Mouse (Mus musculus) splenic B cell, adult 2 months (primary cell): ENCODE results near the gene Acap1.

Experiments
- DNase-seq: peaks from one replicate; pipeline ENCODE4 v3.0.0-alpha.2; 2011; ENCODE audit warnings: low read depth, low spot score
- H3K27me3 ChIP-seq: 2 replicates; pipeline ENCODE4 v1.6.1; 2012; ENCODE audit warnings: mild to moderate bottlenecking, low read length, moderate library complexity, mixed read lengths; ENCODE audit not compliant: control insufficient read depth, poor library complexity, insufficient read depth, severe bottlenecking
- H3K36me3 ChIP-seq: 2 replicates; pipeline ENCODE4 v1.6.1; 2012; ENCODE audit warnings: mild to moderate bottlenecking, low read length, moderate library complexity, mixed read lengths; ENCODE audit not compliant: control insufficient read depth, poor library complexity, insufficient read depth, severe bottlenecking

The Acap1 gene

DNA sequence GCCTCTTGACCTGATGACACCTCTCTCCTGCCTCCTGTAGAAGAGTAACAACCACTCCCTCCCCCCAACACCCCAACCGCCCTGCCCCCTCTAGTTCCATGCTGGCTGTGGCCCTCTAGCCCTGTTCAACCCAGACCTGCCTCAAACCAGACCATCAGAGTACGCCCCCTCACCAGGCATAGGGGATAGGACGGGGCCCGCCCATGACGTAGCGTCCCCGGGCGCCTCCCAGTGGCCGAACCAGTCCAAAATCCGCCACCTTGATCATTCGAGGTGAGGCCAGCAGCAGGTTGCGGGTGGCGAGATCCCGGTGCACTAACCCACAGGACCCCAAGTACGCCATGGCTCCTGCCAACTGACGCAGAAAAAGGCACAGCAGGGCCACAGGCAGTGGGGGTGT lies 40.0 kb downstream of the Acap1 start:
- peak; percentile 71 for DNase-seq
- Histone ChIP-seq H3K36me3 (no peaks in the 10 kb centered on the region), H3K27me3 (no peaks in the 10 kb centered on the region)

DNA sequence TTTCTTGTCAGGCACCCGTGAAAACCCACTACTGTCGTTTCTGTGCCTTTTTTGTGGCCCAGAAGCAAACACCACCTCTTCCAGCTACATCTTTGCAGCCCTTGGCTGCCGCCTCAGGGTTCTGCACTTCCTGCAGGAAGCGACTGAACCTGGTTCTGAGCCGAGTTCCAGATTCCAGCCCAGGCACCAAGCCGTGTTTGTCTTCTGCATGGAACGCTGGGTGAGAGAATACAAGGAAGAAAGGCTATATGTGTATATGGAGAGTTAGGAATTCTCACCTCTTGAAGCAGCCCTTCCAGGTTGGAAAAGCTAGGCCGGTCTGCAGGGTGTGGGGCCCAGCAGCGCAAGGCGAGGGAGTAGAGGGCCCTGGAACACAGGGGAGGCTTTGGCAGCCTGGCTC lies 40.7 kb downstream of the Acap1 start:
- no peak for DNase-seq
- Histone ChIP-seq H3K36me3 (no peaks in the 10 kb centered on the region), H3K27me3 (no peaks in the 10 kb centered on the region)

DNA sequence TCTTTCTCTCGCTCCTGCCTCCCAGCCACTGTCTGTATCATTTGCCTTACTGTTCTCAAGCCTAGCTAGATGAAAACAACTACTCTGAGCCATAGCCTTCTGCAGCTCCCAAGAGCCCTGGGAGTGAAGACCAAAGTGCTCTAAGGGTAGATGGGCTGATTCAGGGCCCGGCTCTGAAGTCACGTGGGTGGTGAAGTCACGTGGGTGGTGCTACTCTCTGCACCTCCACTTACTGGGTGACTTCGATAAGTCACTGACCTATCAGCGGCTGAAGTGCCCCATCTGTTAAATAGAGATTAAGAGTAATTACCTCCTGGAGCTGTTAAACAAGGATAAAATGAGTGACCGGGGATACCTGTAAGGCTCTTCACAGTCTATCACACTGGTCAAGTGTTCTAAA lies 41.3 kb downstream of the Acap1 start:
- DNase-seq: no peak
- no peaks in the 10 kb centered on the region for H3K27me3 ChIP-seq
- H3K36me3 ChIP-seq: no peaks in the 10 kb centered on the region

DNA sequence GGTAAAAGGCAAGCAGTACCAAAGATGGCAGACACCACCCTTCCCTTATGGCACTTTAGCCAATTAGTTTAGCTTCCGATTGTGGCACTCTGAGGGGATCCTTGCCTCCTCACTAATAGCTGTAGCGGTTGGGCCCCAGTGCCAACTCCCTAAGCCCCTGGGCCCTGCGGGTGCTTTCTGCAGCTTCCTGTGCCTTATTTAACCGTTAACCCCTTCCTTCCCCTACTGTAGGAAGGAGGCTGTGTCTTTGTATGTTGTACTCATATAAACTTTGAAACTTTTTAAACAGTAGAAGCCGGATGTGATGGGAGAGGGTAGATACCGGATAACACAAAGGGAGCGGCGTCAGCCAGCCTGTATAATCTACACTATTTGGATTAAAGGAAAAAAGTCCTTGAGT lies 44.6 kb downstream of the Acap1 start:
- DNase-seq: no peak
- Histone ChIP-seq H3K27me3 (no peaks in the 10 kb centered on the region), H3K36me3 (no peaks in the 10 kb centered on the region)

DNA sequence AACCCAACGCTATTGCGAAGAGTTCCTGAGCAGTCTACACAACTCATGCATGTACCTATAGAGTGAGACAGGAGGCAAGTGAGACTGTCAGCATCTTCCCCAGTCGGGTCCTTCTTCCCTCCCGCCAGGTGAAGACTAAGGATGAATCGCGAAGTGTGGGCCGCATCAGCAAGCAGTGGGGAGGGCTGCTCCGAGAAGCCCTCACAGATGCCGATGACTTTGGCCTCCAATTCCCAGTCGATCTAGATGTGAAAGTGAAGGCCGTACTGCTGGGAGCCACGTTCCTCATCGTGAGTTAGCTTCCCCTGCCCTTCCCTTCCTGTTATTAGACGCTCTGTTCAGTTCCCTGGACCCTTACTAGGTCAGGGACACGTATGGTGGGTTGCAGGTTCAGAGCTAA lies 45.5 kb downstream of the Acap1 start:
- Histone ChIP-seq H3K36me3 (no peaks in the 10 kb centered on the region), H3K27me3 (no peaks in the 10 kb centered on the region)
- DNase-seq: no peak

DNA sequence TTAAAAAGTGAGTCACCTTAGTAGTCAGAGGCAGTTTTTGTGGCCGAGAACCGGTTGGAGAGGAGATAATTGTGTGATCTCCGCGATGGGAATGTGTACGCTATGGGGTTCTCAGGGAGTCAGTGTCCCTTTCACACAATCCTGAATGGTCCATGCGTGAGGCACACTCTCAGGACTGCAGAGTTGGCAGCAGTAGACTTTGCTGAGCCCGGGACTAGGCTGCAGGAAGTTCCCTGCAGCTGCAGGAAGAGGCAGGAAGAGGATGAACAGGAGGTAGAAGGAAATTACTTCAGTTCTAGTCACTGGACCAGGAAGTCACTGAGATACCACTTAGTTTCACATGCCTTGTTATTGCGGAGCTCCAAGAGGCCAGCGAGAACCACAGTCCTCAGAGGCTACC lies 46.2 kb downstream of the Acap1 start:
- DNase-seq: no peak
- H3K36me3 ChIP-seq: no peaks in the 10 kb centered on the region
- H3K27me3 ChIP-seq: no peaks in the 10 kb centered on the region

DNA sequence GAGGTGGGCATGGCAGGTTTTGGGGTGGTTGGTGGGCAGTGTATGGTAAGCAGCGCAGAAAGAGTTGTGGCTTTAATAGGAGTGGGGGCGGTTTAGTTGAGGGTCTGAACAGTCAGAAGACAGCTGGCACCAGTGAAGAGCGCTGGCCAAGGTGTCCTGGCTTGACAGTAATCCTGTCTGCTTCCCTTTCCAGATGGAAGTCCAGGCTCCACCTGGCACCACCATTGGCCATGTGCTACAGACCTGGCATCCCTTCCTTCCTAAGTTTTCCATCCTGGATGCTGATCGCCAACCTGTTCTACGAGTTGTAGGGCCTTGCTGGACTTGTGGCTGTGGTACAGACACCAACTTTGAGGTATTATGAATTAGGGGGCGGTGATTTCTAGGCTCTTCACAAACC lies 47.3 kb downstream of the Acap1 start:
- H3K36me3 ChIP-seq: no peaks in the 10 kb centered on the region
- H3K27me3 ChIP-seq: no peaks in the 10 kb centered on the region
- DNase-seq: no peak

DNA sequence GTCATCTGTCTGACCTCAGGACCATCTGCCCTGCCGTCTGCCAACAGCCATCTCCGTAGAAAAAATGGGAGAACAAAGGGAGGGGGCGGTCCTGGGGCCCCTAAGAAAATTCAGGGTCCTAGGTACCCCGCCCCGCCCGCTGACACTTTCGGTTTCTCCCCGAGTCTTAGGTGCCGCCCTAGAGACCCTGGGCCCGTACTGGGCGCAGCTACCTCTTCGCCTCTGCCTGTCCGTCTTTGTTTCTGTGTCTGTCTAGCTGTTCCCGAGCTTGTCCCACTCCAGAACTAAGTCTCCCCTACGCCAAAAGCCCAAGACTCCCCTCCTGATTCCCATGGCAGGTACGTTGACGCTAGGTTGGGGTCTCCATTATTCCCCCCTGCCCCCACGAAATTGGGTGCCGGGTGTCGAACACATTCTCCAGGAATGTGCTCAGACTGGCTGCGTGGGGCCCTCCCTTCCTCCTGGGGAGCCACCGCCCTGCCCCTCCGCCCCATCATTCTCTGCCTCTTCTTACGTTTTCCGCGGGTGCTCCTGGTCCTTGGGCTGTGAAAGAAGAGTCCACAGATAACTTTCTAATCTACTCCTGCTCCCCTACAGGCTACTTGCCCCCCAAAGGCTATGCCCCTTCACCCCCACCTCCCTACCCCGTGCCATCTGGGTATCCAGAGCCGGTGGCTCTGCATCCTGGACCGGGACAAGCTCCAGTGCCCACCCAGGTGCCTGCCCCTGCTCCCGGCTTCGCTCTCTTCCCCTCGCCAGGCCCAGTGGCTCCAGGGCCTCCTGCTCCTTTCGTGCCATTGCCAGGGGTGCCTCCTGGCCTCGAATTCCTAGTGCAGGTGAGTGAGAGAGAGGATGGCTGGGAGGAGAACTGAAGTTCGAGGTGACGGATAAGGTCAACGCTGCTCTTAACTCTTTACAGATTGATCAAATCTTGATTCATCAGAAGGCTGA lies 48.3 kb downstream of the Acap1 start:
- no peak for DNase-seq
- no peaks in the 10 kb centered on the region for H3K27me3 ChIP-seq
- H3K36me3 ChIP-seq: no peaks in the 10 kb centered on the region

DNA sequence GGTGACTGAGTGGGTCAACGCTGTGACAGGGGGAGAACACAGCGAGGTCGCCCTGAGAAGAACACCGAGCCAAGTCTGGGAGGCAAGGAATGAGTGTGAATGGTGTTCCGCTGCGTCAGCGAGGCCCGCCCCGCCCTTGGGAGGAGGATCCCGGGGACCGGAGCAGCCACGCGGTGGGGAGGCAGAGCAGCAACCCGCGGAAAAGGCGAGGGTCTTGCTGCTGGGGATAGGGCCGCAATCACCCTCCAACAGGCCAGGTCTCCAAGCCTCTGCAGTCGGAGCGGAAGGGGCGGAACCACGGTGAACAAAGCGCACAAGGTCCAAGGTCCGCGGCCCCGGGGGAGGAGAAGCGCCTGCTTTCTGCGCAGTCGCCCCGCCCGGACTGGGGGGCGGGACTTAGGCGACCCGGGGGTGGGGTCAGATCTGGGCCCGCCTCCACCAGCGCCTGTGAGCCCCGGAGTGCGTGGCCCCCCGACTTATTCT lies 49.1 kb downstream of the Acap1 start, which contains the start of gene Plscr3:
Plscr3 (plus strand) TSS at position 179 of the 483 bp plus-strand sequence.
- Histone ChIP-seq H3K36me3 (no peaks in the 10 kb centered on the region), H3K27me3 (no peaks in the 10 kb centered on the region)
- peak; percentile 89 for DNase-seq

DNA sequence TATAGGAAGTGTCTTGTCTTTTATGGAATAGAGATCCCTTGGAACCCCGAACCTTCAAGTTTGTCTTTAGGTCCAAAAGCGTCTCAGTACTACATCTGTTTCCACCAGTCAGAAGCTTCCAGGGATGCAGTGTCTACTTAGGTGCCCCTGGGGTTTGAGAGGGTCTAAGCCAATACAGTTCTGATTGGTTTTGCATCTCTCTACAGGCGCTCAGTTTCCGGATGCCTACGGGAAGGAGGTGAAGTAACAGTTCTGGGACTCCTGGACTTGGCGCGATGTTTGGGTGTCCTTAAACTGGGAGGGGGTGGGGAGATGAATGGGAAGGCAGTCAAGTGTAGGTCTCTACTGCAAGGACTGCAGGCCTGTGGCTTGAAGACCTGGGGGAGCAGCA lies 56.6 kb downstream of the Acap1 start:
- no peak for DNase-seq
- no peaks in the 10 kb centered on the region for H3K27me3 ChIP-seq
- H3K36me3 ChIP-seq: no peaks in the 10 kb centered on the region

DNA sequence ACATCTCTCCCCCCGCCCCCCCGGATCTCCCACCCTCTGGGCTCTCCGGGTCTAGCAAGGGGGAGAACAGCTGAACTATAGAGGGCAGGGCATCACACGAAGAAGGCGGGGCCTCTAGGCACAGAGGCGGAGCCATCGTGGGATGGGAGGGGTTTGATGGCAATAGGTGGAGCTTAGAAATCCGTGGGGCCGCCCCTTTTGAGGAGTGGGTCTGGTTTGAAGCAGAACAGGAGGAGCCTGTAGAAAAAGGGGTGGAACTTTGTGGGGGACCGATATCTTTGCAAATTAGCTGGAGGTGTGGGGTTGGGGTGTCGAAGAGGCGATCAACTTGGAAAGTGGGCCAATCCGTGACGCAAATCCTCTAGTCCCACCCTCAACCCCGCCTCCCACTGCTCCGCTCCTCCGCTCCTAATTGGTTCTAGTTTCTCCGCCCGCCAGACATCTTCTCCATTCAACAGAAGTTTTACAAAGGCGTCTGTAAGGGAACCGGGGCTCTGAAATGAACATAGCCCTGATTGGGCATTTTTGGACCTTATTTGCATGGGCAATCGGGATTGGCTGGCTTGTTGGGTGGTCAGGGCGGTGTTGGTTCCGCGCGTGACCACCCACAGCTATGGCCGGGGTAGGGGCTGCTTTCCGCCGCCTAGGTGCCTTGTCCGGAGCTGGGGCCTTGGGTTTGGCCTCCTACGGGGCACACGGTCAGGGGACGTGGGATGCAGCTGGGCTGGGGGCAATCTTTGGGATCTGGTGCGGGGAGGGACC lies 57.2 kb downstream of the Acap1 start, which contains the start of gene Tmem256:
Tmem256 (plus strand) TSS at position 563 of the 762 bp plus-strand sequence.
- H3K27me3 ChIP-seq: no peaks in the 10 kb centered on the region
- no peaks in the 10 kb centered on the region for H3K36me3 ChIP-seq
- peak; percentile 95 for DNase-seq

DNA sequence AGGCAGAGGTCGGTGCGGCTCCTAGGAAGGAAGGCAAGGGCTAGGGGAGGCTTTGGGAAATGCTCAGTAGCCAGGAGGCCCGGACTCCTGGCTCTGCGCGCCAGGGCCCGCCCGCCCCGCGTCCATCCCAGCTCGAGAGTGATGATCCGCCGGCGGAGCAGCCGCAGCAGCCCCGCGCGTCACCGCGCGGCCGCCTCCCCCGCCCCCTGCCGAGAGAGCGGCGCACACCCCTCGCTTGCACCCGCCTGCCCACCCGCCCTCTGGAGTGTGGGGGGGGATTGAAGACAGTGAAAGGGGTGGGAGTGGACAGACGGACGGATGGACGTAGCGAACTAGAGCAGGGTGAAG lies 57.8 kb downstream of the Acap1 start, which contains the start of gene Nlgn2:
Nlgn2 (minus strand) TSS at position 181 of the 348 bp plus-strand sequence.
- H3K36me3 ChIP-seq: no peaks in the 10 kb centered on the region
- no peaks in the 10 kb centered on the region for H3K27me3 ChIP-seq
- no peak for DNase-seq

DNA sequence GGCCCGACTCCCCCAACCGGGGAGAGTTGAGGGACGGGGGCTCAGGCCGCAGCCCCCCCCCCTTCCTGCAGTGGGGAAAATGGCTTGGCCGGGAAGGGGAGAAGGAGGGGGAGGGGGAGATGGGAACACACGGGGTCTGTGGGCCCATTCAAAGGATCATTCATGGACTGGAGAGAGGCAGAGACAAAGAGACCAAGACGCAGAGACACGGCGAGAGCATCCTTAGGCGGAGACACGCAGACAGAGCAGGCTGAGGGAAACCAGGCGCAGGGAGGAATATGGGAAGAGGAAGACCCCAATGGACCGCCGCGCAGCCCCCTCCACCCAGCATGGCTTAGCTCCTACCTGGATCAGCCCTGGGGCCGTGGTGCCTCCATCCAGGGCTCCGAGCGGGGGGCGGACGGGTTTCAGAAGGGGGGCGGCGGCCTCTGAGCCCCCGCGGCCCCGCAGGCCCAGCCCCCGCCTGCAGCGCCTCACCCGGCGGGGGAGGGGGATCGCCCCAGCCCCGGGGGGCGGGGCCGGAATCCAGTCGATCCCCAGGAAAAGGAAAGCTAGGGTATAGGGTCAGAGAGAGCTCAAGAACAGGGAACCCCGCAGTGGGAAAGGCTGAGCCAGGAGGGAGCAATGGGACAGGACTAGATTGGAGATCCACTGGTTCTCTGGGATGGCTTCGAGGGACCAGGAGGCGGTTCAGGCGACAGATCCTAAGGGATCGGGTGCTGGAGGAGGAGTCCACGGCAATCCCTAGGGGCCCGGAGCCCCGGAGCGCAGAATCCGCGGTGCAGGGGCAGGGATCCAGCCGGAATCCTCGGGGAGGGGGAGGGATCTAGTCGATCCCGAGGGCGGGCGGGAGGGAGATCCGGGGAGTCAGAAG lies 58.4 kb downstream of the Acap1 start:
- DNase-seq: peak; percentile 18
- Histone ChIP-seq H3K27me3 (no peaks in the 10 kb centered on the region), H3K36me3 (no peaks in the 10 kb centered on the region)

DNA sequence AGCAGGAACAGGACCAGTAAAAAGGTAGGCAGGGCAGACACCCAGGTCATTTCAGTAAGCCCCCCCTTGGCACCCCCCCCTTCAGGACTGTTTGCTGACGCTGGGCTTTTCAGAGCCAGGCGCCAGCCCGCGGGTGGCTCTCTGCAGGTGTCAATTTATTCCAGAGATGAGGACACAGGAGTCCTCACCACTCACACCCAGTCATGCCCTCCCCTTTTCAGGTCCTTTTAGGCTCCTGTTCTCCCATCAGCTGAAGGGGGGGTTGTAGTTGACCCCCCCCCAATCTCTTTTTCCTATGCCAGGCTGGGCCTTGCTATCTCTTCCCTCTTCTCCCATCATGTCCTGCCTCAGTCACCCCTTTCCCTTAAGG lies 59.4 kb downstream of the Acap1 start:
- Histone ChIP-seq H3K27me3 (no peaks in the 10 kb centered on the region), H3K36me3 (no peaks in the 10 kb centered on the region)
- DNase-seq: peak; percentile 18
